Mouse (Mus musculus): ENCODE data around the gene Abl1. TPM values are rescaled to one million over a fixed set of nuclear protein-coding genes. Genes with fewer than 3 reads are reported as not detected.

Abl1 gene
- polyA plus RNA-seq, 1 experiment, result 53.1 TPM

- no peak overlapping the region for H3K27ac ChIP-seq (ENCODE audit: insufficient read depth, low read depth, low read length)
- H3K4me3 ChIP-seq (ENCODE audit: insufficient read depth, low read length), result no peak overlapping the region
- TF ChIP-seq CTCF (IDR thresholded peaks at IDR 0.05; ENCODE audit: low read depth, low read length), result no peak
- TF ChIP-seq POLR2A (IDR thresholded peaks at IDR 0.05; ENCODE audit: borderline replicate concordance, low read depth, low read length), result no peak
- no peaks in the 10 kb centered on the region for H3K4me1 ChIP-seq (ENCODE audit: control insufficient read depth, insufficient read depth, low read length)
Observed at GRCm38 (mm10) chr2:31792611-31793010, 104.4 kb downstream of the Abl1 start.

- TF ChIP-seq POLR2A (IDR thresholded peaks at IDR 0.05; ENCODE audit: borderline replicate concordance, low read depth, low read length), result no peak
- TF ChIP-seq CTCF (IDR thresholded peaks at IDR 0.05; ENCODE audit: low read depth, low read length), result no peak
- Histone ChIP-seq H3K4me3 (ENCODE audit: insufficient read depth, low read length) (no peak overlapping the region), H3K4me1 (ENCODE audit: control insufficient read depth, insufficient read depth, low read length) (no peaks in the 10 kb centered on the region), H3K27ac (ENCODE audit: insufficient read depth, low read depth, low read length) (no peak overlapping the region)
Observed at GRCm38 (mm10) chr2:31796943-31797342, 108.8 kb downstream of the Abl1 start.

GRCm38 (mm10) chr2:31801416-31801815, 113.2 kb downstream of the Abl1 start:
- H3K4me3 ChIP-seq (ENCODE audit: insufficient read depth, low read length), result no peak overlapping the region
- no peak for TF ChIP-seq POLR2A (IDR thresholded peaks at IDR 0.05; ENCODE audit: borderline replicate concordance, low read depth, low read length)
- no peak for TF ChIP-seq CTCF (IDR thresholded peaks at IDR 0.05; ENCODE audit: low read depth, low read length)
- no peaks in the 10 kb centered on the region for H3K4me1 ChIP-seq (ENCODE audit: control insufficient read depth, insufficient read depth, low read length)
- H3K27ac ChIP-seq (ENCODE audit: insufficient read depth, low read depth, low read length), result no peak overlapping the region

- Histone ChIP-seq H3K4me1 (ENCODE audit: control insufficient read depth, insufficient read depth, low read length) (no peaks in the 10 kb centered on the region), H3K4me3 (ENCODE audit: insufficient read depth, low read length) (no peak overlapping the region), H3K27ac (ENCODE audit: insufficient read depth, low read depth, low read length) (no peak overlapping the region)
- TF ChIP-seq CTCF (IDR thresholded peaks at IDR 0.05; ENCODE audit: low read depth, low read length) (no peak), POLR2A (IDR thresholded peaks at IDR 0.05; ENCODE audit: borderline replicate concordance, low read depth, low read length) (no peak)
Observed at GRCm38 (mm10) chr2:31802811-31803210, 114.6 kb downstream of the Abl1 start.

GRCm38 (mm10) chr2:31803480-31803879, 115.3 kb downstream of the Abl1 start:
- H3K4me1 ChIP-seq (ENCODE audit: control insufficient read depth, insufficient read depth, low read length), result no peaks in the 10 kb centered on the region
- TF ChIP-seq POLR2A (IDR thresholded peaks at IDR 0.05; ENCODE audit: borderline replicate concordance, low read depth, low read length), result no peak
- no peak for TF ChIP-seq CTCF (IDR thresholded peaks at IDR 0.05; ENCODE audit: low read depth, low read length)
- no peak overlapping the region for H3K4me3 ChIP-seq (ENCODE audit: insufficient read depth, low read length)
- H3K27ac ChIP-seq (ENCODE audit: insufficient read depth, low read depth, low read length), result no peak overlapping the region

GRCm38 (mm10) chr2:31806639-31807382, 118.6 kb downstream of the Abl1 start:
- no peak overlapping the region for H3K27ac ChIP-seq (ENCODE audit: insufficient read depth, low read depth, low read length)
- H3K4me3 ChIP-seq (ENCODE audit: insufficient read depth, low read length), result no peak overlapping the region
- H3K4me1 ChIP-seq (ENCODE audit: control insufficient read depth, insufficient read depth, low read length), result no peaks in the 10 kb centered on the region
- TF ChIP-seq CTCF (IDR thresholded peaks at IDR 0.05; ENCODE audit: low read depth, low read length), result no peak
- TF ChIP-seq POLR2A (IDR thresholded peaks at IDR 0.05; ENCODE audit: borderline replicate concordance, low read depth, low read length), result no peak

GRCm38 (mm10) chr2:31808410-31809357, 120.5 kb downstream of the Abl1 start:
- H3K27ac ChIP-seq (ENCODE audit: insufficient read depth, low read depth, low read length), result no peak overlapping the region
- no peak overlapping the region for H3K4me3 ChIP-seq (ENCODE audit: insufficient read depth, low read length)
- H3K4me1 ChIP-seq (ENCODE audit: control insufficient read depth, insufficient read depth, low read length), result no peaks in the 10 kb centered on the region
- TF ChIP-seq POLR2A (IDR thresholded peaks at IDR 0.05; ENCODE audit: borderline replicate concordance, low read depth, low read length) (no peak), CTCF (IDR thresholded peaks at IDR 0.05; ENCODE audit: low read depth, low read length) (no peak)

GRCm38 (mm10) chr2:31809358-31809740, 121.2 kb downstream of the Abl1 start:
- TF ChIP-seq POLR2A (IDR thresholded peaks at IDR 0.05; ENCODE audit: borderline replicate concordance, low read depth, low read length), result no peak
- no peak for TF ChIP-seq CTCF (IDR thresholded peaks at IDR 0.05; ENCODE audit: low read depth, low read length)
- Histone ChIP-seq H3K4me1 (ENCODE audit: control insufficient read depth, insufficient read depth, low read length) (no peaks in the 10 kb centered on the region), H3K4me3 (ENCODE audit: insufficient read depth, low read length) (no peak overlapping the region), H3K27ac (ENCODE audit: insufficient read depth, low read depth, low read length) (no peak overlapping the region)

- H3K4me1 ChIP-seq (ENCODE audit: control insufficient read depth, insufficient read depth, low read length), result no peaks in the 10 kb centered on the region
- H3K27ac ChIP-seq (ENCODE audit: insufficient read depth, low read depth, low read length), result no peak within 1 kb of the TSS
- H3K4me3 ChIP-seq (ENCODE audit: insufficient read depth, low read length), result no peak within 1 kb of the TSS
- TF ChIP-seq CTCF (IDR thresholded peaks at IDR 0.05; ENCODE audit: low read depth, low read length), result no peak
- no peak for TF ChIP-seq POLR2A (IDR thresholded peaks at IDR 0.05; ENCODE audit: borderline replicate concordance, low read depth, low read length)
Observed at GRCm38 (mm10) chr2:31810444-31810843, 122.3 kb downstream of the Abl1 start, which contains the start of gene Qrfp. Gene Qrfp (minus strand): TSS chr2:31810580.
